ENCODE assay signal across 9 mouse cellular contexts in genomic region chr16:52452477-52452831, GRCm38 (mm10). TPM values are rescaled to one million over a fixed set of nuclear protein-coding genes. Genes with fewer than 3 reads are reported as not detected.
DNase-seq lines count a peak whose midpoint lies in the region; ATAC-seq lines count a peak whose summit lies in the region.
"Had no signal": no experiment of that assay in that cellular context is flagged by ENCODE, and none has a peak within 500 bp of the region (broad histone marks: within the 10 kb centered on the region; RNA-seq: fewer than 3 reads in every experiment).

No protein-coding gene starts in this region.

- under 1% methylated on average over 26 of the region's 26 CpGs for WGBS in intestine, embryonic 15.5 days
- WGBS in midbrain, embryonic 14.5 days: under 1% methylated on average over 26 of the region's 26 CpGs

- peak overlapping the region; percentile 62 for H3K4me3 ChIP-seq in intestine, embryonic 15.5 days (replicated peaks)
- peak overlapping the region; percentile 55 for H3K4me3 ChIP-seq in midbrain, embryonic 14.5 days (replicated peaks; ENCODE audit: low read depth, low read length)

- ATAC-seq in intestine, embryonic 15.5 days: peak; percentile 24
- ATAC-seq in midbrain, embryonic 14.5 days (ENCODE audit: low FRiP score, low TSS enrichment): peak; percentile 16
- ATAC-seq in erythroid progenitor cell, adult 5-6 weeks (replicated peaks; ENCODE audit: low FRiP score, poor library complexity, severe bottlenecking): no peak

- DNase-seq in gastrocnemius, postnatal 14 days: peak; percentile 5
- DNase-seq in gastrocnemius, adult 18-20 months (ENCODE audit: low spot score): no peak
- peak; percentile 11 to 29 for DNase-seq in thymus, postnatal 36 days
- no peak for DNase-seq in thymus, postnatal 10 days (ENCODE audit: low spot score in 2 of 2)
- DNase-seq in midbrain, embryonic 14.5 days: peak; percentile 55
- DNase-seq in cerebellum, adult 9-10 months: no peak

- H3K27me3 ChIP-seq in intestine, embryonic 15.5 days (replicated peaks): no peaks in the 10 kb centered on the region
- no peaks in the 10 kb centered on the region for H3K27me3 ChIP-seq in midbrain, embryonic 14.5 days (ENCODE audit: control insufficient read depth, insufficient read depth, low read length)

- peak overlapping the region; percentile 55 for H3K9ac ChIP-seq in intestine, embryonic 15.5 days
- H3K9ac ChIP-seq in midbrain, embryonic 14.5 days (replicated peaks; ENCODE audit: low read length): peak overlapping the region; percentile 52

- intact Hi-C loops in gastrocnemius, postnatal 14 days (cut with DNase I; ENCODE audit: low total_unique reads): no loop called here

- no peaks in the 10 kb centered on the region for H3K36me3 ChIP-seq in intestine, embryonic 15.5 days
- H3K36me3 ChIP-seq in midbrain, embryonic 14.5 days (ENCODE audit: control insufficient read depth, insufficient read depth, low read length): no peaks in the 10 kb centered on the region

- H3K4me1 ChIP-seq in intestine, embryonic 15.5 days (replicated peaks): peaks cover 6% of the 10 kb centered on the region; the same call in 1 of the 2 replicates
- H3K4me1 ChIP-seq in midbrain, embryonic 14.5 days (ENCODE audit: control insufficient read depth, insufficient read depth, low read length): peaks cover 23% of the 10 kb centered on the region

- H3K9me3 ChIP-seq in intestine, embryonic 15.5 days: no peaks in the 10 kb centered on the region
- H3K9me3 ChIP-seq in midbrain, embryonic 14.5 days (ENCODE audit: control insufficient read depth, low read length): no peaks in the 10 kb centered on the region

- peak overlapping the region; percentile 86 for H3K4me2 ChIP-seq in intestine, embryonic 15.5 days (replicated peaks)
- peak overlapping the region; percentile 69 for H3K4me2 ChIP-seq in midbrain, embryonic 14.5 days (ENCODE audit: low read length)

- peak overlapping the region; percentile 51 for H3K27ac ChIP-seq in intestine, embryonic 15.5 days
- H3K27ac ChIP-seq in midbrain, embryonic 14.5 days (replicated peaks; ENCODE audit: low read depth, low read length): peak overlapping the region; percentile 61; the same call in 1 of the 2 replicates

RNA-seq across cellular contexts. Expression of gene Alcam, which starts 1.4 kb away (rescaled TPM):
- total RNA-seq in gastrocnemius, postnatal 14 days (2021): 1 to 10 TPM; 1.3 to 1.4 TPM
- under 1 TPM; 0.41 to 0.97 TPM for total RNA-seq in gastrocnemius, adult 18-20 months (2021)
- 16.9 and 18.2 TPM in 2 replicates for polyA plus RNA-seq in intestine, embryonic 15.5 days (2015; fragmentation: Nextera tagmentation; extraction: Ambion mirVana)
- polyA plus RNA-seq in midbrain, embryonic 14.5 days (2014; fragmentation: Nextera tagmentation; extraction: Ambion mirVana): 46.0 and 63.1 TPM in 2 replicates
- total RNA-seq in erythroid progenitor cell, adult 5-6 weeks (2015; ENCODE audit: low replicate concordance): 0.84 and 3.2 TPM in 2 replicates
- 7.6 and 9.4 TPM in 2 replicates for total RNA-seq in erythroid progenitor cell, adult 5-6 weeks (2017; ENCODE audit: low replicate concordance)
- total RNA-seq: MEL had no signal

Comparison
In these comparisons a context has a peak if more than half of its experiments do, and no peak if none do; other contexts are left out.
1. DNase-seq: peak in gastrocnemius, postnatal 14 days (single experiment), thymus, postnatal 36 days (2 of 2) and midbrain, embryonic 14.5 days (single experiment); none in gastrocnemius, adult 18-20 months (single experiment), thymus, postnatal 10 days (0 of 2) and cerebellum, adult 9-10 months (single experiment).